Mouse (Mus musculus) erythroid progenitor cell, adult 5-6 weeks (primary cell): ENCODE measurements around the gene Nkpd1. TPM values are rescaled to one million over a fixed set of nuclear protein-coding genes. Genes with fewer than 3 reads are reported as not detected.
"Not testable (repeated sequence)": the region's sequence is repeated elsewhere in the genome, so short reads cannot be mapped to it uniquely, and the experiment has no call there.

Experiments used
- ATAC-seq: replicated peaks from 2 replicates; pipeline ENCODE4 v1.8.0; 2016; ENCODE audit warnings: moderate number of reproducible peaks, mild to moderate bottlenecking, moderate TSS enrichment, inconsistent platforms; ENCODE audit not compliant: poor library complexity, low FRiP score, severe bottlenecking
- total RNA-seq, 2 experiments: library from RNA; stranded (forward) in 1 of 2; stranded (reverse) in 1 of 2; fragments of 150-400 nt in 1 of 2; fragments of 186-747, 209-891 nt in 1 of 2; gene quantifications; 2 replicates each; pipeline versions ENCODE4 v1.2.3 to v1.2.4; 2015 to 2017; ENCODE audit warnings: low replicate concordance in 2 of 2

The Nkpd1 gene
- total RNA-seq, 2 experiments from 2014 or later = not detected

DNA sequence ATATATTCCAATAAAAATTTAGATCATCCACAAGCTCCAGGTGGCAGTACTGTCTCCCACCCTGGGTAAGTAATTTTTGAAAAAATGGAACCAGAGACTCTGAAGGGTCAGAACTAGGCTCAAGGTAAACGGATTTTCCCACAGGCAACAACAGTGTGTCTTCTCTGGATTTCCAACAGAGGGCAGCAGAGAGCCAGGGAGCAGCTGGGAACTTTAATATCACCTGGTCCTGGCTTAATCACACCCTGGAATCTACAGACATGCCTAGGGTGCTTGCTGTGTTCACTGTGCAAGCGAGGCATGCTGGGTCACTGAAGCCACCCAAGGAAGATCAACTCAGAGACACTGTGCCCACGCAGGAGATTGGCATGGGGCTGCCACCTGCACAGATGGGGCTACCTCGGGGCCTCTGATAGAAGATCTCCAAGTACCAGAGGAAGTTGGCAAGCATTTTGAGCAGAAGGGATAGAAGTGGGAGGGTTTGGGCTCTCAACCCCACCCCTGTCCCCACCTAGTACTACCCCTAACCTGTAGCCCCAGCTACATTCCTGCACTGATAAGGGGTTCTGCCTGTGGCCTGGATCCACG lies 14.1 kb upstream of the Nkpd1 start:
- ATAC-seq = 0 out of 2 replicates have a peak, but pooled peaks have one; percentile 36

GRCm38 (mm10) chr7:19506326-19506725 lies 11.3 kb upstream of the Nkpd1 start:
- no peak for ATAC-seq

DNA sequence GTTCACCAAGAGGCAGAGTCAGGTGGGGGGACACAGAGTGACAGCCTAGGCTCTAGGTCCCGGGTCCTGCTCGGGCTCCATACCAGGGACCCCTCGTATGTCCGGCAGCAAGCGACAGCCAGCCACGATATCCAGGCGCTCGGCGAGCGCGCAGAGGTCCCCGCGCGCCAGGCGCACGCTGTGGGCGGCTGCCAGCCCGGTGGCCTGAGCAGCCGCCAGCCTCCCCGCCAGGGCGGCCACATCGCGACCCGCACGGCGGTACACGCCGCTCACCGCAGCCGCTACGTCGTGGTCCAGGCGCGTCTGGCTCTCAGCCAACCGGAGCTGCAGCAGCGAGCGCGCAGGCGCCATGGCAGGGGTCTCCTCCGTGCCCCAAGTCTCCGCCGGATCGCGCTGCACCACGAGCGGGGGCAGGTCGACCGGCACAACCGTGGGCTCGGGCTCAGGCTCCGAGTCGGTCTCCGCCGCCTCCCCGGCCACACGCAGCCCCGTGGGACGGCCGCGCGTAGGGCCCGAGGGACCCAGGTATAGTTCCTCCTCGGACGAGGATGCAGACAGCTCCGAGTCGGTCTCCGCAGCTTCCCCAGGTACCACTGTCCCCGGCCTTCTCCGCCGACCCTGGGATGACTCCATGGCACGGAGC lies 10.5 kb upstream of the Nkpd1 start:
- no peak for ATAC-seq

- ATAC-seq = no peak
Measured at GRCm38 (mm10) chr7:19507612-19507981, 10.0 kb upstream of the Nkpd1 start.

- ATAC-seq = peak; percentile 92
Measured at GRCm38 (mm10) chr7:19508150-19508923, 9.3 kb upstream of the Nkpd1 start, which contains the start of the genes Bloc1s3 and Trappc6a. Gene Bloc1s3 (minus strand): TSS chr7:19508367. Gene Trappc6a (plus strand): TSS chr7:19508395.

GRCm38 (mm10) chr7:19508924-19509568 lies 8.6 kb upstream of the Nkpd1 start:
- peak; percentile 16 for ATAC-seq

- no peak for ATAC-seq
Measured at GRCm38 (mm10) chr7:19509786-19510185, 7.9 kb upstream of the Nkpd1 start.

DNA sequence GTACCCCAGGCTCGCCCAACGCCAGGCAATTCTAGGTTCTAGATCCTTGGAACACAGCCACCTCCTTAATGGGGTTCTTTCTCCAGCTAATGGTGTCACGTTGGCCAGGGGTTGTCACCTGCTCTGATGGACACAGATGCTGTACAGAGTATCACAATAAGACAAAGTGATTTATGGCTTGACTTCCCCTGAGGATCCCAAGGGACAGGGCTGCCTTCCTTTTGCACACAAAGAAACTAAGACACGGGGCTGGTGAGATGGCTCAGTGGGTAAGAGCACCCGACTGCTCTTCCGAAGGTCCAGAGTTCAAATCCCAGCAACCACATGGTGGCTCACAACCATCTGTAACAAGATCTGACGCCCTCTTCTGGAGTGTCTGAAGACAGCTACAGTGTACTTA lies 5.7 kb upstream of the Nkpd1 start:
- not testable (repeated sequence) for ATAC-seq

DNA sequence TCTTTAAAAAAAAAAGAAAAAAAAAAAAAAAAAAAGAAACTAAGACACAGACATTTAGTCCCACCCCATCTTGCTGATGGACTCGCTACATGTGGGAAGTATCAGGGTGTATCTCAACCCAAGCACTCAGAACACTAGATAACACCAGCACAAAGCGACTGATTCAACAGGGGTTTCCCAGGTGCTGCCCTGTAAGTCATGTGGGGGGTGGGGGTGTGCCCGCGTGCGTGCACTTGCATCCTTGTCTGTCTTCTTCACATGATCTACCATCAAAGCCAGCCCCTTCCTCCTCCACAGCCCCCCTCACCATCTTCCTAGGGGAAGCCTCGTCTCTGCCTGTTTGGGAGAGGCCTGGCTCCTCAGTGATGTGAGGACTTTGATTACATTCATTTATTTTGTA lies 5.3 kb upstream of the Nkpd1 start:
- ATAC-seq = no peak

GRCm38 (mm10) chr7:19520032-19520431 lies 2.4 kb downstream of the Nkpd1 start:
- no peak for ATAC-seq

DNA sequence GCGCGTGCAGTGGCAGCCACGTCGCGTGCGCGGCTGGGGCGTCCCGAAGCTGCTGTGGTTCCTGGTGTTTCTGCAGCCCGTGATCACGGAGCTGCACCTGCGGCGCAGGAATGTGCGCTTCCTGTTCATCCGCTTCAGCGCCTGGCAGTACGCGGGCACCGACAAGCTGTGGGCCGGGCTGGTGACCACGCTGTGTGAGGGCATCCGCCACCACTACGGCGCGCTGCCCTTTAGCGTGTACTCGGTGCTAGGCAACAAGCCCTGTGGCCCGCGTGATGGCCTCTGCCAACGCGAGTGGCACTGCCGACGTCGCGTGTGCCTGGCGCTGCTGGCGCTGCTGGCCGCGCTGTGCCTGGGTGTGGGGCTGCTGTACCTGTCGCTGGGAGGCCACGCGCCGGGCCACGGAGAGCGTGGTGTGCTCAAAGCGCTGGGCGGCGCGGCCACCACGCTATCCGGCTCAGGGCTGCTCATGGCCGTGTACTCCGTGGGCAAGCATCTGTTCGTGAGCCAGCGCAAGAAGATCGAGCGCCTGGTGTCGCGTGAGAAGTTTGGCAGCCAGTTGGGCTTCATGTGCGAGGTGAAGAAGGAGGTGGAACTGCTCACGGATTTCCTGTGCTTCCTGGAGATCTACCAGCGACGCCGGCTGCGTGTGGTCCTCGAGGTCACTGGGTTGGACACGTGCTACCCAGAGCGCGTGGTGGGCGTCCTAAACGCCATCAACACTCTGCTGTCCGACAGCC lies 5.5 kb downstream of the Nkpd1 start:
- ATAC-seq = no peak

DNA sequence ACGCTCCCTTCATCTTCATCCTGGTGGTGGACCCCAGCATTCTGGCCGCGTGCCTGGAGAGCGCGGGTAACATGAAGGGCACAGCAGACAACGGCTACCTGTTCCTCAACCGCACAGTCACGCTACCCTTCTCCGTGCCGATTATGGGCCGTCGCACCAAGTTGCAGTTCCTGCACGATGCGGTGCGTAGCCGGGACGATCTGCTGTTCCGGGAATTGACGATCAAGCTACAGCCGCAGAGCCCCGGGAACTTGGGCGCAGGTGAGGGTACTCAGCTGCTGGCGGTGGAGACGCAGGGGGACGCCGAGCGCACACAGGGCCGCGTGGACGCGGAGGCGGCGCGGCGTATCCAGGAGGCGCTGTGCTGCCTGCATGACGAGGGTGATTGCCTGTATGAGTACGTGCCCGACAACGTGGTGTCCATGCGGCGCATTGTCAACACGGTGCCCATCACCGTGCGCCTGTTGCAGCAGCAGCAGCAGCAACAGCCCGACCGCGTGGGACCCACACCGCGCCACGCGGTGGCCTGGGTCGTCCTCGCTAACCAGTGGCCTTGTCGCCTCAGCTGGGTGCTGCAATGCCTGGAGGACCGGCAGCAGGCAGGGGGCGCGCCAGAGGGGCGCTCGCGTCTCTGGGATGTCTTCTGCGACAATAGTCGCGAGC lies 6.2 kb downstream of the Nkpd1 start:
- ATAC-seq = no peak

- ATAC-seq = no peak
Measured at GRCm38 (mm10) chr7:19524420-19525104, 6.9 kb downstream of the Nkpd1 start.

- no peak for ATAC-seq
Measured at GRCm38 (mm10) chr7:19525105-19525481, 7.5 kb downstream of the Nkpd1 start.

DNA sequence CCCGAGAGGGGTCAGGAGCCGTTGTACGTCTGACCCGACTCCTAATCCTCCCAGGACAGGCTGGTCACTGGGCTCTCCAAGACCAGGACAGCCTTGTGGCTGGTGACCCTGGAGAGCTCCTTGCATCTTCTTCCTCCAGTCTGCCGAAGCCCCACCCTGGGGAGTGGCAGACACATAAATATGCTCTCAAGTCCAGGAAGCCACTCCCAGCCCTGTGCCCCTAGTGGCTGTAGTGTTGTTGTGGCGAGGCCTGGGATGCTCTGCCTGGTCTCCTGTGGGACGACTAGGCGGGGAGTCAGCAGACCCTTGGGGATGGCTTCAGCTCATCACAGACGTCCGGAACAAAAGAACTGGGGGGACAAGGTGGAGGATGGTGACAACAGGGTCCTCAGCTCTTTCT lies 13.4 kb downstream of the Nkpd1 start:
- no peak for ATAC-seq

DNA sequence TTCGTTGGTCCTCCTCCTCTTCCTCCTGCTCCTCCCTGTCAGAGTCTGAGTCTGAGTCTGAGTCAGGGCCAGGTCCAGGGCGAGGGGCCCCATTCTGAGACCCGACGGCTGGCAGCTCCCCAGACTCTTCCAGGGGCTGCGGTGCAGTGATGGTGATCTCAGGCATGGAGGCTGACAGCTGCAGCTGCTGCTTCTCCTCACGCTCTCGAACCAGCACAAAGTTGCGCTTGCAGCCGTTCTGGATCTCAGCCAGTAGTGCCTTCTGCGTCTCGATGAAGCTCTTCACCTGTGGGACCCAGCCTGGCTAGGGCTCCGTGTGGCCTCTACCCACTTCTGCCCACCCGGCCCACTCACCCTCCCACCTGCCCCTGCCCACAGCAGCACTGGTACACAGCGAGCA lies 14.6 kb downstream of the Nkpd1 start:
- no peak for ATAC-seq

DNA sequence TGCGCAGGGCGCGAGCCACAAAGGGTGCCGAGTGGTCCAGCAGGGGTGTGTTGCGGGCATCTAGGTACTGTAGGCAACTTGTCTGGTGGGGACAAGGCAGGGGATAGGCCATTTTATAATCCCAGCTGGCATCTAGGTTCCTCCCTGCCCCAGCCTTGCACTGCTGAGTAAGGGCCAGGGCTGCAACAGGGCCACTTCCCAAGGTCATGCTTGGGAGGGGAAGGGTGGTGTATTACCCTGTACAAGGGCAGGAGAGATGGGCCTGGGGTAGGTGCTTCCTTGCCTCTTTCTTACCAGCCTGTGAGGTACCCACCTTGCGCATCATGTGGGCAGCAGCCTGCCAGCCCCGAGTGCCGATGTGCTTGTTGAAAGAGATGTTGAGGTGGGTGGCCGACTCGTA lies 17.0 kb downstream of the Nkpd1 start:
- ATAC-seq = no peak

- ATAC-seq = no peak
Measured at GRCm38 (mm10) chr7:19540771-19541566, 23.3 kb downstream of the Nkpd1 start.
